Mouse (Mus musculus) stomach, adult 2 months (tissue): ENCODE results near the gene Fkbp4. TPM values are rescaled to one million over a fixed set of nuclear protein-coding genes. Genes with fewer than 3 reads are reported as not detected.

Source experiments
- polyA plus RNA-seq: library from polyadenylated mRNA; depleted of rRNA; stranded (reverse); fragments of >200 nt; gene quantifications from 2 replicates; pipeline ENCODE4 v1.2.3, GENCODE M21; 2012; rRNA removed

Fkbp4 gene
- polyA plus RNA-seq = 59.7 and 151 TPM in 2 replicates

GRCm38 (mm10) chr6:128438317-128438870 lies at the start of gene Fkbp4:
Gene Fkbp4 (minus strand): TSS chr6:128438677.

GRCm38 (mm10) chr6:128424269-128425019 lies 14.0 kb downstream of the Fkbp4 start, which contains the start of gene Itfg2:
Gene Itfg2 (minus strand): TSS chr6:128424931.

GRCm38 (mm10) chr6:128398996-128399395 lies 39.5 kb downstream of the Fkbp4 start, which contains the start of gene Nrip2:
Gene Nrip2 (plus strand): TSS chr6:128399296.

Other genes with a start within 250 kb of the Fkbp4 start
- 1.2 and 3.8 TPM in 2 replicates for gene Tead4, start 137.9 kb downstream of the Fkbp4 start, polyA plus RNA-seq
- 2.4 and 2.6 TPM in 2 replicates for gene Tulp3, start 82.8 kb downstream of the Fkbp4 start, polyA plus RNA-seq
- gene Rhno1, start 75.8 kb downstream of the Fkbp4 start, polyA plus RNA-seq = 6.5 and 7.6 TPM in 2 replicates
- gene Foxm1, start 75.7 kb downstream of the Fkbp4 start, polyA plus RNA-seq = 4.8 and 5.2 TPM in 2 replicates
- gene Tex52, start 63.2 kb downstream of the Fkbp4 start, polyA plus RNA-seq = 0.10 TPM in 1 of 2 replicates, not detected in the other
- gene Gm44596, start 63.2 kb downstream of the Fkbp4 start, polyA plus RNA-seq = not detected in 2 replicates
- 0.60 and 1.5 TPM in 2 replicates for gene Nrip2, start 39.4 kb downstream of the Fkbp4 start, polyA plus RNA-seq
- 15.3 and 18.5 TPM in 2 replicates for gene Itfg2, start 13.7 kb downstream of the Fkbp4 start, polyA plus RNA-seq
- 0.10 TPM in 1 of 2 replicates, not detected in the other for gene Pzp, start 88.0 kb upstream of the Fkbp4 start, polyA plus RNA-seq
- not detected in 2 replicates for gene A2ml1, start 142.9 kb upstream of the Fkbp4 start, polyA plus RNA-seq
- 0.10 TPM in 1 of 2 replicates, not detected in the other for gene Klrb1a, start 184.9 kb upstream of the Fkbp4 start, polyA plus RNA-seq
- gene Clec2h, start 223.7 kb upstream of the Fkbp4 start, polyA plus RNA-seq = 0.04 TPM in 1 of 2 replicates, not detected in the other